Mouse (Mus musculus) cortical plate, adult 2 months (tissue): ENCODE measurements at regions not wholly inside any gene's neighbourhood (a gene's known extent, or its start where the extent isn't known, plus 50 kb on each side); places are given as distances from the start of the nearest gene placed in this dataset.

Source experiments
- CTCF ChIP-seq: fragments of 200-500 bp; IDR thresholded peaks from 2 replicates; pipeline ENCODE4 v1.5.1; 2011; ENCODE audit warnings: mild to moderate bottlenecking, control low read depth, low read length; ENCODE audit not compliant: insufficient read depth; ENCODE audit errors: extremely low read depth
- POLR2A ChIP-seq: fragments of 200-500 bp; IDR thresholded peaks from 2 replicates; pipeline ENCODE4 v1.6.1; 2011; ENCODE audit warnings: mild to moderate bottlenecking, low read length, control low read depth; ENCODE audit not compliant: insufficient read depth; ENCODE audit errors: extremely low read depth

DNA sequence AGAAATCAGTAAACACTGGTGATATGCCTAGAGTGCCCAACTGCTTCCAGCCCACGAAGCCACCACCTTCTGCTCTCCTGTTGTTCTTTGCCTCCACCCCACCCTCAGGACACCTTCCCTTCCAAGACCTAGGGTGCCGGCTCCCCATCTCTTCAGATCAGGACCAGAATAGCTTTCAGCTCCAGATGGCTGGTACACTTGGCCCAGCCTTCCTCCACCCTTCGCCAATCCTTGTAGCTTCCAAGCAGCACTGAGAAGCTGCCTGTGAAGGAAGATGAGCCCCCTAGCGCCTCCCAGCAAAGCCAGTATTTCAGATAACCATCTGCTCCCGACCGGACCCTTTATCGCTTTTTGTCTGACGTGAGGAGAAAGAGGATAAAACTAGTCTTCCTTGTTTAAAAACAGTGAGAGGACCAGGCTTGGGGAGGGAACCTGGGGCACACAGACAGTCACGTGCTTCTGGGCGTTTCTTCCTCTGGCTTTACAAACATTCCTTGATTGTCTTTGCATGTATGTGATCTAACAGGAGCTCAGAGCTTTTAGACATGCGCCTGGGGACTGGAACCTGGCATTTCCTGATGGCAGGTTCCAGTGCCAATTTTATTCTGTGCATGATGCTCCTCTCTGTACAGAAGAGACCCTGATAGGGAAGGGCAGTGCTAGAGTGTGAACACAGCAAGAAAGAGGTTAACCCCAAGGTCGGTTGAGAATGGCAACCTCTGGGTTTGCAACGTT, 62.0 kb upstream of the Gm11983 start:
- TF ChIP-seq POLR2A: no peak
- TF ChIP-seq CTCF: no peak
